ENCODE assay signal across 10 mouse cellular contexts in genomic region chr10:71428246-71428864, GRCm38 (mm10).
DNase-seq lines count a peak whose midpoint lies in the region; ATAC-seq and TF ChIP-seq lines count a peak whose summit lies in the region.
"Had no signal": no experiment of that assay in that cellular context is flagged by ENCODE, and none has a peak within 500 bp of the region (broad histone marks: within the 10 kb centered on the region; RNA-seq: fewer than 3 reads in every experiment).

No protein-coding gene starts in this region.

- no peaks in the 10 kb centered on the region for H3K4me1 ChIP-seq in heart, adult 2 months (ENCODE audit: control insufficient read depth, insufficient read depth, low read length)
- no peaks in the 10 kb centered on the region for H3K4me1 ChIP-seq in thymus, adult 2 months (replicated peaks; ENCODE audit: control insufficient read depth, insufficient read depth, low read length)
- H3K4me1 ChIP-seq in kidney, postnatal 0 days (replicated peaks; ENCODE audit: insufficient read depth, low read length): no peaks in the 10 kb centered on the region
- no peaks in the 10 kb centered on the region for H3K4me1 ChIP-seq in hindbrain, embryonic 16.5 days (ENCODE audit: control insufficient read depth, insufficient read depth, low read depth, low read length)
- H3K4me1 ChIP-seq: embryonic facial prominence, embryonic 12.5 days; hindbrain, embryonic 12.5 days had no signal

- TF ChIP-seq EP300 in heart, adult 2 months (IDR thresholded peaks at IDR 0.05; ENCODE audit: insufficient read depth, low read depth, low read length): no peak

- 61% methylated on average over 13 of the region's 13 CpGs for WGBS in heart, adult 2 months
- 66% methylated on average over 13 of the region's 13 CpGs for WGBS in thymus, adult 2 months
- 62% methylated on average over 13 of the region's 13 CpGs for WGBS in kidney, postnatal 0 days
- 69% methylated on average over 13 of the region's 13 CpGs for WGBS in hindbrain, embryonic 16.5 days

- H3K27ac ChIP-seq in heart, adult 2 months: no peak overlapping the region
- no peak overlapping the region for H3K27ac ChIP-seq in thymus, adult 2 months (ENCODE audit: control insufficient read depth, insufficient read depth, low read length)
- H3K27ac ChIP-seq in kidney, postnatal 0 days: no peak overlapping the region
- no peak overlapping the region for H3K27ac ChIP-seq in hindbrain, embryonic 16.5 days (ENCODE audit: low read depth, low read length)
- H3K27ac ChIP-seq: embryonic facial prominence, embryonic 12.5 days; hindbrain, embryonic 12.5 days had no signal

- H3K9me3 ChIP-seq in kidney, postnatal 0 days (replicated peaks; ENCODE audit: low read length): no peaks in the 10 kb centered on the region
- no peaks in the 10 kb centered on the region for H3K9me3 ChIP-seq in hindbrain, embryonic 16.5 days (ENCODE audit: control insufficient read depth, low read length)

- intact Hi-C loops in heart, adult 2 months (cut with DNase I): no loop called here

- TF ChIP-seq CTCF in heart, adult 2 months (IDR thresholded peaks at IDR 0.05): no peak
- TF ChIP-seq CTCF in thymus, adult 2 months (IDR thresholded peaks at IDR 0.05; ENCODE audit: borderline replicate concordance, control insufficient read depth, extremely low read depth, insufficient read depth, low read length, poor library complexity): no peak
- TF ChIP-seq CTCF in kidney, postnatal 0 days (IDR thresholded peaks at IDR 0.05; ENCODE audit: low read depth): peak; percentile 18; the same call in 1 of the 2 replicates

- no peak overlapping the region for H3K4me3 ChIP-seq in heart, adult 2 months
- no peak overlapping the region for H3K4me3 ChIP-seq in thymus, adult 2 months (ENCODE audit: control insufficient read depth, insufficient read depth, low read length)
- no peak overlapping the region for H3K4me3 ChIP-seq in kidney, postnatal 0 days (replicated peaks; ENCODE audit: low read depth, low read length)
- no peak overlapping the region for H3K4me3 ChIP-seq in hindbrain, embryonic 16.5 days (ENCODE audit: low read length)
- H3K4me3 ChIP-seq: embryonic facial prominence, embryonic 12.5 days; hindbrain, embryonic 12.5 days had no signal

- no peak overlapping the region for H3K4me2 ChIP-seq in kidney, postnatal 0 days (ENCODE audit: low read length)
- H3K4me2 ChIP-seq in hindbrain, embryonic 16.5 days (ENCODE audit: low read length): no peak overlapping the region
- H3K4me2 ChIP-seq: embryonic facial prominence, embryonic 12.5 days; hindbrain, embryonic 12.5 days had no signal

- no peak overlapping the region for H3K9ac ChIP-seq in heart, adult 2 months (ENCODE audit: low read depth, low read length)
- H3K9ac ChIP-seq in kidney, postnatal 0 days (ENCODE audit: low read depth, low read length): no peak overlapping the region
- no peak overlapping the region for H3K9ac ChIP-seq in hindbrain, embryonic 16.5 days (ENCODE audit: low read depth, low read length)
- H3K9ac ChIP-seq: embryonic facial prominence, embryonic 12.5 days; hindbrain, embryonic 12.5 days had no signal

- ATAC-seq in kidney, postnatal 0 days (replicated peaks; ENCODE audit: low FRiP score, low read depth): no peak
- ATAC-seq in hindbrain, embryonic 16.5 days: no peak

- H3K27me3 ChIP-seq in heart, adult 2 months (ENCODE audit: control insufficient read depth, insufficient read depth, low read length): no peaks in the 10 kb centered on the region
- no peaks in the 10 kb centered on the region for H3K27me3 ChIP-seq in thymus, adult 2 months (ENCODE audit: control insufficient read depth, insufficient read depth, low read length)
- H3K27me3 ChIP-seq in kidney, postnatal 0 days (ENCODE audit: insufficient read depth, low read length): no peaks in the 10 kb centered on the region
- H3K27me3 ChIP-seq in hindbrain, embryonic 16.5 days (replicated peaks; ENCODE audit: control insufficient read depth, insufficient read depth, low read length): no peaks in the 10 kb centered on the region
- H3K27me3 ChIP-seq: embryonic facial prominence, embryonic 12.5 days; hindbrain, embryonic 12.5 days had no signal

- peak; percentile 5 to 19 for DNase-seq in heart, adult 2 months
- DNase-seq in heart, adult 9 months (ENCODE audit: low spot score in 2 of 2): no peak
- peak; percentile 5 for DNase-seq in thymus, postnatal 14 days
- no peak for DNase-seq in thymus, adult 2 months
- DNase-seq in kidney, postnatal 0 days (ENCODE audit: low spot score): peak; percentile 26
- peak; percentile 31 for DNase-seq in testis, postnatal 14 days (ENCODE audit: low spot score)
- no peak for DNase-seq in c-Kit-positive CD71-positive TER-119-positive erythroid progenitor cells, embryonic 14.5 days (ENCODE audit: low spot score)

- no peaks in the 10 kb centered on the region for H3K79me2 ChIP-seq in heart, adult 2 months (replicated peaks; ENCODE audit: control insufficient read depth, insufficient read depth, low read length)

- no peaks in the 10 kb centered on the region for H3K36me3 ChIP-seq in heart, adult 2 months (ENCODE audit: control insufficient read depth, insufficient read depth, low read length)
- no peaks in the 10 kb centered on the region for H3K36me3 ChIP-seq in thymus, adult 2 months (ENCODE audit: control insufficient read depth, insufficient read depth, low read length)
- H3K36me3 ChIP-seq in kidney, postnatal 0 days (ENCODE audit: insufficient read depth, low read length): no peaks in the 10 kb centered on the region
- H3K36me3 ChIP-seq in hindbrain, embryonic 16.5 days (ENCODE audit: control insufficient read depth, insufficient read depth, low read length): no peaks in the 10 kb centered on the region
- H3K36me3 ChIP-seq: embryonic facial prominence, embryonic 12.5 days; hindbrain, embryonic 12.5 days had no signal

- no peak for TF ChIP-seq POLR2A in heart, adult 2 months (IDR thresholded peaks at IDR 0.05; ENCODE audit: insufficient read depth, low read depth, low read length)
- TF ChIP-seq POLR2A in thymus, adult 2 months (IDR thresholded peaks at IDR 0.05; ENCODE audit: control insufficient read depth, extremely low read depth, insufficient read depth, low read length, poor library complexity): no peak

Comparison
In these comparisons a context has a peak if more than half of its experiments do, and no peak if none do; other contexts are left out.
1. DNase-seq: peak in heart, adult 2 months (2 of 2), thymus, postnatal 14 days (single experiment), kidney, postnatal 0 days (single experiment) and testis, postnatal 14 days (single experiment); none in heart, adult 9 months (0 of 2), thymus, adult 2 months (single experiment) and c-Kit-positive CD71-positive TER-119-positive erythroid progenitor cells, embryonic 14.5 days (single experiment).